Mouse (Mus musculus) heart, adult 2 months (tissue): ENCODE measurements around the gene Tamm41. TPM values are rescaled to one million over a fixed set of nuclear protein-coding genes. Genes with fewer than 3 reads are reported as not detected.

ENCODE experiments used
- DNase-seq, 2 experiments: peaks; one replicate each; pipeline ENCODE4 v3.0.0; 2021
- H3K27ac ChIP-seq: fragments of 200-600 bp; 2 replicates; pipeline ENCODE4 v1.8.1; 2022
- H3K27me3 ChIP-seq: fragments of 200-500 bp; 2 replicates; pipeline ENCODE4 v1.6.1; 2012; ENCODE audit warnings: mild to moderate bottlenecking, low read length, inconsistent platforms, mixed read lengths; ENCODE audit not compliant: control insufficient read depth, insufficient read depth
- H3K36me3 ChIP-seq: fragments of 200-500 bp; 2 replicates; pipeline ENCODE4 v1.6.1; 2012; ENCODE audit warnings: low read length, inconsistent platforms; ENCODE audit not compliant: control insufficient read depth, insufficient read depth
- H3K4me1 ChIP-seq: fragments of 200-500 bp; 2 replicates; pipeline ENCODE4 v1.6.1; 2011; ENCODE audit warnings: low read length; ENCODE audit not compliant: control insufficient read depth, insufficient read depth
- H3K4me3 ChIP-seq: fragments of 200-600 bp; 2 replicates; pipeline ENCODE4 v1.8.1; 2022
- H3K79me2 ChIP-seq: fragments of 200-500 bp; replicated peaks from 2 replicates; pipeline ENCODE4 v1.6.1; 2012; ENCODE audit warnings: mild to moderate bottlenecking, inconsistent platforms, low read length, moderate library complexity, mixed read lengths; ENCODE audit not compliant: control insufficient read depth, insufficient read depth
- H3K9ac ChIP-seq: fragments of 200-500 bp; 2 replicates; pipeline ENCODE4 v1.6.1; 2012; ENCODE audit warnings: low read depth, mild to moderate bottlenecking, control low read depth, inconsistent platforms, low read length, mixed read lengths
- CTCF ChIP-seq: fragments of 200-600 bp; IDR thresholded peaks from 2 replicates; pipeline ENCODE4 v1.8.1; 2022; ENCODE audit warnings: antibody characterized with exemption, mild to moderate bottlenecking, moderate library complexity
- EP300 ChIP-seq: fragments of 200-500 bp; IDR thresholded peaks from 2 replicates; pipeline ENCODE4 v1.6.1; 2011; ENCODE audit warnings: low read depth, low read length, control low read depth; ENCODE audit not compliant: insufficient read depth
- POLR2A ChIP-seq: fragments of 200-500 bp; IDR thresholded peaks from 2 replicates; pipeline ENCODE4 v1.6.1; 2011; ENCODE audit warnings: mild to moderate bottlenecking, low read depth, low read length, control low read depth; ENCODE audit not compliant: insufficient read depth
- WGBS: fragments of 180-500 bp; shearing (Covaris S2); methylation state at CpG from one replicate; pipeline ENCODE4 v1.1.7; 2018; 5-methylcytosine and 5-hydroxymethylcytosine counted together
- intact Hi-C: fragments of 180-260 bp; cut with DNase I; formaldehyde crosslinking; loops from one replicate; pipeline ENCODE4 v1.15.1; 2025
- polyA plus RNA-seq: library from polyadenylated mRNA; depleted of rRNA; stranded (reverse); fragments of >200 nt; gene quantifications from 2 replicates; pipeline ENCODE4 v1.2.3, GENCODE M21; 2012
- total RNA-seq, 2 experiments: library from RNA; stranded (reverse); gene quantifications; 2 replicates each; pipeline ENCODE4 v1.2.3; 2021

Gene Tamm41
- total and polyA plus RNA-seq, 3 experiments, result 11.3 to 12.9 (median 12.8) TPM

DNA sequence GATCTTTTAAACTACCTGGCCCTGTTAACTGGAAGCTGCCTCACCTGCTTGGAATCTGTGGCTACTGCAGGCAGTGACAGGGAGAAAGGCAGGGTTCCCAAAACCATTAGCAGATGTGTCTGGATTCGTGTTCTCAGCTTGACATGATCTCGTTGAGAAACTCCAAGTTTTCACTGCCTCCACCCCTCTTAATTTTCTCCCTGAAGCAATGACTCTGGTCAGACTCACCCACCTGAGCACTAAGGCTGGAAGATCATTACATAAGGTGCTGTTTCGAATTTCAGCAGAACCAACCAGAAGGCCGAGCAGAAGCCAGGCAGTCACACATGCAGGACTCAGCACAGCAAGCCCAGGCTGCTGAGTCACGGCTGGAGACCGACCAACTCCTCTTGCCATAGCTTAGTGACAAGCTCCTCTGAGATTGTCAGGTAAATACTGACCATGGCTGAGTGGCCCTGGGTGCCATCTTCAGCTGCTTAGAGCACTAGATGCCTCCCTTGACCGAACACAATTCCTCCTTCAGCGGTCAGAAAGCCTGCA is 32.3 kb downstream of the Tamm41 start:
- H3K9ac ChIP-seq, result no peak overlapping the region
- H3K4me1 ChIP-seq, result no peaks in the 10 kb centered on the region; the same call in 1 of the 2 replicates
- H3K27ac ChIP-seq, result no peak overlapping the region
- H3K27me3 ChIP-seq, result no peaks in the 10 kb centered on the region
- no peak for DNase-seq
- TF ChIP-seq EP300 (no peak), CTCF (no peak), POLR2A (no peak)
- H3K79me2 ChIP-seq, result no peaks in the 10 kb centered on the region
- no peak overlapping the region for H3K4me3 ChIP-seq
- WGBS, result 90% methylated on average over 8 of the region's 8 CpGs
- H3K36me3 ChIP-seq, result no peaks in the 10 kb centered on the region
- intact Hi-C loops, result no loop called here

DNA sequence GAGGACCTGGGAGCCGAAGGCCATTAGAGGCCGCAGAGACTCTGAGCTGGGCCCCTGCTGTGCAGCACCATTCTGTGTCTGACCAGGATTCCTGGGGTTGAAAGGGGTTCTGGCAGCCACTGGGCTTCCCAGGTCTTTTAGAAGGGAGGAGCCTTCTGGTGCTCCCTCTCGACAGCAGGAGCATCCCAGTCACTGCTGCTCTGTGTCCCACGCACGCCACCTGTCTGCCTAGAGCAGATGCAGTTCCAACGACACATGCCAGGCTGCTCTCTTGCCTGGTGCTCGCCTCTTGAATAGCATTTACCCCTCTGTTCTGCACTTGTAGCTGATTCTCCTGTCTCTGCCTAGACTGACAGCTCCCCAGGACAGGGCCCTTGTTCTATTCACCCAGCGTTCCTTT is 33.0 kb downstream of the Tamm41 start:
- Histone ChIP-seq H3K4me3 (no peak overlapping the region), H3K27me3 (no peaks in the 10 kb centered on the region), H3K9ac (no peak overlapping the region), H3K27ac (no peak overlapping the region), H3K79me2 (no peaks in the 10 kb centered on the region), H3K36me3 (no peaks in the 10 kb centered on the region), H3K4me1 (no peaks in the 10 kb centered on the region; the same call in 1 of the 2 replicates)
- intact Hi-C loops, result no loop called here
- 92% methylated on average over 8 of the region's 8 CpGs for WGBS
- no peak for DNase-seq
- TF ChIP-seq POLR2A, result no peak
- TF ChIP-seq EP300, result no peak
- TF ChIP-seq CTCF, result no peak

DNA sequence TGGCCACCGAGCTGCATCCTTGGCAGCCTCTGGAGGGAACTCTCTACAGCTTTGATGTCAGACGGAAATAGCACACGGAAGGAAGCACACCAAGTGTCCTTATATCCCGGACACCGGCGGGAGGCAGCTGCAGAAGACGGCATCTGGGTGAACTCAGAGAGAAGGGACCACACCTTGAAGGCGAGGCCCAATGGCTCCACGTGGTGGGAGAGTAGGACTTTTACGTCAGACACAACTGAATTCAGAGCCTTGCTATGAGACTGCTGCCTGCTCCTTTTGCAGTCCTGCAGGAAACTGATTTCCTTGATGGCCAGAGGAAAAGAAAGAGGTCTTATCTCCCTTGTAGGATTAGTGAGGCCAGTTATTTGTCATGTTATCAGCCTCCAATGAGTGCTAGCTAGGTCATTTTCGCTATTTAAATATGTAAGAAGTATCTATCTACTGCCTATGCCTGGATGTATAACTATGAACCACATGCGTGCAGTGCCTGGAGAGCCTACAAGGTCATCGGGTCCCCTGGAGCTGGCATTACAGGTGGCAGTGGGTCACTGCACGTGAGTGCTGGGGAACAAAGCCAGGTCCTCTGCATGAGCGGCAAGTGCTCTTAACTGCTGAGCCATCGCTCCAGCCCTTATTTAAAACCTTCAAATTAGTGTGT is 39.2 kb downstream of the Tamm41 start:
- no peak for DNase-seq
- H3K79me2 ChIP-seq, result no peaks in the 10 kb centered on the region
- TF ChIP-seq POLR2A, result no peak
- TF ChIP-seq EP300, result no peak
- TF ChIP-seq CTCF, result no peak
- H3K4me3 ChIP-seq, result no peak overlapping the region
- no peak overlapping the region for H3K27ac ChIP-seq
- intact Hi-C loops, result no loop called here
- H3K9ac ChIP-seq, result no peak overlapping the region
- 46% methylated on average over 16 of the region's 16 CpGs for WGBS
- no peaks in the 10 kb centered on the region for H3K36me3 ChIP-seq
- no peaks in the 10 kb centered on the region for H3K4me1 ChIP-seq
- no peaks in the 10 kb centered on the region for H3K27me3 ChIP-seq

DNA sequence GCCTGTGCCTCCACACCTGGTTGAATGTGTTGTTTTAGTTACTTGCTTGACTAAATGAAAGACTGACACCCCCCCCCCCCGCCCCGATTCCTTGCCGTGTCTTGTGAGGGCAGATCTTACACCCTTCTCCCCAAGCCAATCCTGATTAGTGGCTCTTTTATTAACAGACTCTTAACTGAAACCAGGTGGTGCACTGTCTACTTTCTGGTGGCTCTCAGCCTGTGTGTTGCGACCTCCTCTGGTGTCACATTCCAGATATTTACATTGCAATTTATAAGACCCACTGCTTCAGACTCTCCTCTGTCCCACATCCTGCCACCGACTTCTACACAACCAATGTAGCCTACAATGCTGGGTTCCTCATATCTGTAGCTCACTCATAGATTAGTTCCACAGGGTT is 40.2 kb downstream of the Tamm41 start:
- Histone ChIP-seq H3K27me3 (no peaks in the 10 kb centered on the region), H3K27ac (no peak overlapping the region), H3K79me2 (no peaks in the 10 kb centered on the region), H3K9ac (no peak overlapping the region), H3K4me3 (no peak overlapping the region), H3K36me3 (no peaks in the 10 kb centered on the region), H3K4me1 (no peaks in the 10 kb centered on the region)
- DNase-seq, result no peak
- TF ChIP-seq POLR2A, result no peak
- TF ChIP-seq CTCF, result no peak
- no peak for TF ChIP-seq EP300
- 83% methylated on average over 5 of the region's 5 CpGs for WGBS
- intact Hi-C loops, result no loop called here

DNA sequence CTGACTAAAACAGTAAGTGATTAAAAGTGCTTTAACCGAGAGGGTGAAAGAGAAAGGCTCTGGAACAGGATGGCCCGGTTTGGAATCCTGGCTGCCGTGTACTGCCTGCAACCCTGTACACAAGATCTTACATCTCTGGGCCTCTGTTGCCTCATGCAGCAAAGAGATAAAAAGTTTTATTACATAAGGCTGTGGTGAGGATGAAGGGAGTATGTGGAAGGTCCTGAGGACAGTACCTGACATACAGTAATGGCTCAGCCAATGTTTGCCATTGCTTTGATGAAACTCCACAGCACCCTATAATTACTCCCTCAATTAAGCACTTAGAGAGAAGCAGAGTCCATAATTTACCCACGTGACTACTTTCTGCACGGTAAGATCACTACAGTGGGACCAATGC is 40.8 kb downstream of the Tamm41 start:
- Histone ChIP-seq H3K4me1 (no peaks in the 10 kb centered on the region), H3K27me3 (no peaks in the 10 kb centered on the region), H3K4me3 (no peak overlapping the region), H3K79me2 (no peaks in the 10 kb centered on the region), H3K9ac (no peak overlapping the region), H3K27ac (no peak overlapping the region), H3K36me3 (no peaks in the 10 kb centered on the region)
- intact Hi-C loops, result no loop called here
- no peak for DNase-seq
- TF ChIP-seq CTCF, result no peak
- 95% methylated on average over 5 of the region's 5 CpGs for WGBS

DNA sequence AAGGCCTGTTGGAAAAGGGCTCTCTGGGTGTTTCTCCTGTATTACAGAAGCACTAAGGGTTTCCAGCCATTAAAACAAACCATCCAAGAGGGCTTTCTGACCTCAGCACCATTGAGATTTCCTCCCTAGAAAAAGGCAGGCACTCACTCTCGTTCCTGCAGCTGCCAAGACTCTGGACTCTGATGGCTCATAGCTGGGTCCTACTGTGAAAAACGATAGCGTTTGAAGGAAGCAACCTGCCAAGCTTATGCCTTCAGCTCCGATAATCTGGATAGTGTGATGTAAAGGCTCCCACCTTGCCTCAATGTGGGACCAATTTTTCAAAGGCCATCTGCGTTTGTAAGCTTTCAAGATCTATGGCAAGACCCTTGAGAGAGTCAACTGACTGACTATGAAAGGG is 43.6 kb downstream of the Tamm41 start:
- intact Hi-C loops, result no loop called here
- Histone ChIP-seq H3K4me1 (no peaks in the 10 kb centered on the region), H3K27me3 (no peaks in the 10 kb centered on the region), H3K9ac (no peak overlapping the region), H3K79me2 (no peaks in the 10 kb centered on the region), H3K4me3 (no peak overlapping the region), H3K36me3 (no peaks in the 10 kb centered on the region), H3K27ac (no peak overlapping the region)
- no peak for DNase-seq
- no peak for TF ChIP-seq EP300
- no peak for TF ChIP-seq POLR2A
- TF ChIP-seq CTCF, result no peak
- WGBS, result 78% methylated on average over 5 of the region's 5 CpGs
